Mouse (Mus musculus): ENCODE measurements around the gene Schip1.

Gene Schip1

DNA sequence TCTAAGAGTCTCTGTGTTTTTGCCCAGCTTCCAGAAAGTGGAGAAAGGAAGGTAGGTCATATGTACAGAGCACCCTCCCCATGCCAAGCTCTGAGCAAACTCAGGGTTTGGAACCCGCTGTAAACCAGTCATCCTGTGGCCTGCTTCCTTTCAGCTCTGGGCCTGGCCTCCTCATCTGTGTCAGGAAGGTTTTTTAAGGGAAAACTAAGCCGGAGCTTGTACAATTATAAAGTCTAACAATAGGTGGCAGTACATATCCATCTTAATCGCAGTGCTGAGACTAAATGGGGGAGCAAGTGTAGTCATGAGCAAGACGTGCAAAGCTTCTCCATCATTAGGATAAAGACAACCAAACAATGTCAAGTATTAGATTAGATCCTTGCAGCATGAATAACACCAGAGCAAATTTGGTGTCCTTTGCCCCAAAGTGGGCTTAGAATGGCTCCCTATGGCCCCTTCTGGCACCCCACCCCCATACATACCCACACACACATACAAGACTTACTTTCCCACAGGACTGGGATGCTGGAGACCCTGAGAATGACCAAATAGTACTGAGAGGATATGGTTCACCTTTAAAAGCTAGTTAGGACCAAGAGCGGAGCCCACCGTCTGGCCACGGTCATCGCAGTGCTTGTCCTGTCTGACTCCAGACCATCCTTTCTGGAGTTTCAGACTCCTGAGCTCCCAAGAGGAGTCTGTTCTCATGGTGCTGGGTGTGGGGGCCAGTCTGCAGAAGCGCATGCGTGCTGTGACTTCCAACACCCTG, 550.6 kb downstream of the Schip1 start:
- peak; percentile 50 for DNase-seq (ENCODE audit: low read depth, low spot score)

DNA sequence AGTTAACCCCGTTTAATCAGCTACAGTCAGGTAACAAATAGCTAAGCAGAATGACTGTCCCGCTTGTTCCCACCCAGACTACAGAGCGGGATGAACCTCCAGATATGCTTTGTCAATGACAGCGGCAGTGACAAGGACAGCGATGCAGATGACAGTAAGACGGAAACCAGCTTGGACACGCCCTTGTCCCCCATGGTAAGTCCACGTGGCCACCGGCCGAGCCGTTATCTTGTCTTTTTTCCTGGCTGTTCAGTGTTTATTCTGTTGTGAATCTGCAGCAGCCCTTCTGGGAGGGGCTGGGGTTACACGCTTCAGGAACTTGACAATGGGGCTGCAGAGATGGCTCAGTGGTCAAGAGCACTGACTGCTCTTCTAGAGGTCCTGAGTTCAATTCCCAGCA, 551.8 kb downstream of the Schip1 start:
- no peak for DNase-seq (ENCODE audit: low read depth, low spot score)

DNA sequence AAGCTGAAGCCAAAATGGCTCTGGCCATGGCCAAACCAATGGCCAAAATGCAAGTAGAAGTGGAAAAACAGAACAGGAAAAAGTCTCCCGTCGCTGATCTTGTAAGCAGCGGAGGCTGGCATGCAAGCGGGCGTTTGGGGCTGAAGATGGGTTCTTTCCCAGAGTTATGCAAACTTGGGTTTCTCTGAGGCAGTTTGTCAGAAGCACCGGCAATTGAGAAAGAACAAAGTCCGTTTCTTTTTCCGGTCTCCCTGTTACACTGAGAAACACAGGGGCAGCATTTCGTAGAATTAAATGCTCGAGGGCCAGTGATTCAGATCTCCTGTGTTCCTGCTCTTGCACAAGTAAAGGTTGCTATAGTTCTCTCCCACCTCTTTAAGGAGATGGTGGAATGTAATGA, 553.1 kb downstream of the Schip1 start:
- DNase-seq (ENCODE audit: low read depth, low spot score), result no peak

DNA sequence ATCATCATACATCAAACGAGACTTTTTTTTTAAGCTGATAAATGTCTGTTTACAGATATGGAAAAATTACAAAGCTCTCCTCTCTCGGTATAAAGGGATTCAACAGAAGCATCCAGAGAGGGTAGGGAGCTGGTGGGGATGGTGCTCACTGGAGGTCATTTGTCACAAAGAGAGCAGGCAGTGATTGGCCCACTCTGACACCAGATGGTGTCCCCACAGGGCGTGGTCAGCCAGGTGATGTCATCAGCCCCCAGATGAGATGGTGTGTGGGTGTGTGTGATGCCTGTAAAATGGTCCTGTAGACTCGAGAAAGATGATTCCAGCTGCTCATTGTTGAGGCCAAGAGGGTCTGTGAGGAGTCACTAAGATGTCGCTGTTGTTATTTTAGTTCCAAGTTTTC, 554.5 kb downstream of the Schip1 start:
- no peak for DNase-seq (ENCODE audit: low read depth, low spot score)

DNA sequence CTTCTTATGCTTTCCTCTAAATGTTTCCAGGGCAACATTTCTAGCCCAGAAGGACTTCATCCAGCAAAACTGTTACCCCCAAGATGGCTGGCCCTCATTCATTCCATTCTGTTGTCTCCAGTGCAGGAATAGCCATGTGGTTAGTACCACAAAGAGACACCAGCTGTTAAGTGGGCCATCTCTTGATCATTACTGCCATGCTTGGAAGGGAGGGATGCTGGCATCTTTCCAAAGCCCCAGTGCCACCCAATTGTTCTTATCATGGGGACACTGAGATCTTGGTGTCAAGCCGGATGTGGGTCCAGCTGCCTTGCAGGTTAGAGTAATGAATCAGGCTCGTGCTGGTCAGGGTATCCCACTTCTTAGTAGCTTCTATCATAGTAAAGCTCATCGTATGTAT, 557.4 kb downstream of the Schip1 start:
- DNase-seq (ENCODE audit: low read depth, low spot score), result no peak

DNA sequence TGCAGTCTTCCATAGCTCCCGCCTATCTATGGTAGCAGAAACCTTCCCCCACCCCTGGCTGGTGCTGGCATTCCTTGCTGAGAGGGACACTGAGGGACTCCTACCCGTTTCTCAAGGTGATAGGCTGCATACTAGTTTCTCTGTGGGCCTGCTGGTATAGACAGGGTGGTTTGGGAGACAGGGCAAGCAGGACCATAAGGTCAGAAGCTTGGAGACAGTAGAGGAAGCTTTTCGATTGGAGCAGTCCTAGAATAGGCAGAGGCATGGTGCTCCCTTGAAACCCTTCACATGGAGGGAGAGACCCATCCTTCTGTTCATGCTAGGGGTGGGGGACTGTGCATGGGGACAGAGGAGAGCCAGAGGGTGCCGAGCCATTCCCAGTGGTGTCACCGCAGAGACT, 558.4 kb downstream of the Schip1 start:
- DNase-seq (ENCODE audit: low read depth, low spot score), result no peak

DNA sequence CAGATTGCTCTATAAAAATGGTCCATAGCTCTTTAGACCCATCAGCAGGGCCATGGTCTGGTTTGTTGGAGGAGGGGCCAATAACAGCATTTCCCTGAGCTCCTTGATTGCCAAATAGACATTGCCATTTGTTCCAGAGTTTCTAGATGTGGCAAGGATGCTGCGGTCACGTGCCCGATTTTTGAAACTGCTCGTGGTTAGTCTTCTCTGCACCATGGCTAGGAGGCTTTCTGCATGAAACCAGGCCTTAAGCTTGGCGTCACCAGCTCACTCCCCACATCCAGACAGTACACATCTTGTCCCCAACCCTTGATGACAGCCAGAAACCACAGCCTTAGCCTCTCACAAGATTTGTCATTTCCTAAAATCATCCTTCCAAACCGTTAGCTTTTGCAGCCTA, 559.9 kb downstream of the Schip1 start:
- DNase-seq (ENCODE audit: low read depth, low spot score), result no peak

DNA sequence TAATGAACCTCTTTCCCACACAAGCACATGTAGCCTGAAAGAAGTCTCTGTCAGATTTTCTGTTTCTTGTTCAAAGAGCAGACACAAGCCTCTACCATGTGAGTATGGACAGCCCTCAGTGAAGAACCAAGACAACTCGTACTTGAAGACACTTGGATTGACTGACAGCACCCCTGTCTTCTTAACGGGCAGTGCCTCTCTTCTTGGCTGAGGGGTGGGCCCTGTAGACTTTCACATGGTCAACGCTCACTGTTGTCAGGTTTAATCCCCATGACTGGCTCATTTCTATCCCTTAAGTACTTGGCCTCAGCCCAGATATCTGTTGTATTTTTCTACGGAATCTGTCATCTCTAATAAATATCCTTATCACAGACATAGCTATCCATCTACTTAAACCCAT, 565.7 kb downstream of the Schip1 start:
- DNase-seq (ENCODE audit: low read depth, low spot score), result no peak

DNA sequence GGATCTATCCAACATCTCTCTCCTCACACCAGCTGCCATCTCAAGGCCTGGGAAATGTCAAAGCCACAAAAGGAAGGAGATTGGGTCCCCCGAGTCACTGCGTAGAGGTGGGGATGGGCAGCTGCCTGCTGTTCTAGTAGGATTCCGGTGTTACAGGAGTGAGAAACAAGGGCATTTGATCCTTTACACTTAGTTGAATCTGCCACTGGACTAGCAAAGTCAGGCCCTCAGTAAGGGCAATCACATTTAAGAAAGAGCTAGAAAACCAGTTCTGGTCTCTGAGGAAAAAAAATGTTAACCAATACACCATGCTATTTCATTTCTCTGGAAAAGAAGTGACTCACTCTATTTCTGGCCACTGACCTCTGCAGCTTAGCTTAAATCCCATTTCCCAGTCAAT, 566.2 kb downstream of the Schip1 start:
- no peak for DNase-seq (ENCODE audit: low read depth, low spot score)

DNA sequence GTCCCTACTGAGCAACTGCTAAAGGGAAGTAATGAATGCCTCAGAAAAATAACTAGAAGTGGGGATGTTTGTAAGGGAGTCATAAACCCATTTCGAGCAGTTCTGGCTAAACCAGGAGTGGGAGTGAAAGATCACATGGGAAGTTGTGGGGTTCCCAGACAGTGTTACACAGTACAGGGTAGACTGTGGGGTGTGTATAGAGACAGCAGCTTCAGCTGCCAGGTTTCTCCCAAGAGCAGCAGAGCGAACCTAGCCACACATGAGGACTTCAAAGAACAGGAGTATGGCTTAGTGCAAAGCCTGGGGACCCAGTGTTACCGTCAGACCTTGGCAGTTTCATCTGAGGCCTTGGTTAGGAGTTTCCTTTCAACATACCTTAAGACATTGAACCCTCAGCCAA, 568.1 kb downstream of the Schip1 start:
- no peak for DNase-seq (ENCODE audit: low read depth, low spot score)

DNA sequence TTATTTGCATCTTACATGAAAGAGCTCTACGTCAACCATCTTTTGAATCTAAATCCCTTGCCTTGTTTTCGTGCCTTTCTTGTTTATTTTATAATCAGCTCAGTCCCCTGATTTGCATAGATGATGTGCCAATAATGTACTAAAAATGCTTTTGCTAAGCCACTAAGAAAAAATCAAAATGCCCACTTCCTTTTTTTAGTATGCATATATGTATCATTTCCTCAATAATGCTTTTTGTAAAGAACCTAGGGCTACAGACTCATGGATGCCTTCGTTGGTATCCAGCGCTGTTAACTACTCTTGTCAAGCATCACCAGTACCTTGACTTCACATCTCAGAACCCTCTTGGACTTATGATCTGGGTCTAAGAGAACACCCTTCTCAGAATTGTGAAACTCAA, 569.0 kb downstream of the Schip1 start:
- no peak for DNase-seq (ENCODE audit: low read depth, low spot score)

DNA sequence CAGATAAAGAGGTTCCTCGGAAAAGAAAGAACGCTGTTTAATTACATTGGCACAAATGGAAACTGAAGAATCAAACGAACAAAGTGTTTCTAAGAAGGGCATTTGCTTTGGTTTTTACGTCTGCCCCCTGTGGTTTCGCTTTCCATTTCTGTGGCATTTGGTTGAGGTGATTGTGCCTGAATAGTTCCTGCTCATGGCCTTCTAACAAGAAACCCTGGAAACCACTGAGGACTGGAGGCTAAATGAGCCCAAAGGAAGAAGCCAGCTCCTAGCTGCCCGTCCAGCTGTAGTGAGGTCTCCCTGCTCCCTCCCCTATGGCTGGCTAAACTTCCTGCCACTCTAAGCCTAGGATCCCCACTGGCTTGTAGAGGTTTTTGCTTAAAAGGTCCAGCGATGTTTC, 573.4 kb downstream of the Schip1 start:
- DNase-seq (ENCODE audit: low read depth, low spot score), result peak; percentile 43

DNA sequence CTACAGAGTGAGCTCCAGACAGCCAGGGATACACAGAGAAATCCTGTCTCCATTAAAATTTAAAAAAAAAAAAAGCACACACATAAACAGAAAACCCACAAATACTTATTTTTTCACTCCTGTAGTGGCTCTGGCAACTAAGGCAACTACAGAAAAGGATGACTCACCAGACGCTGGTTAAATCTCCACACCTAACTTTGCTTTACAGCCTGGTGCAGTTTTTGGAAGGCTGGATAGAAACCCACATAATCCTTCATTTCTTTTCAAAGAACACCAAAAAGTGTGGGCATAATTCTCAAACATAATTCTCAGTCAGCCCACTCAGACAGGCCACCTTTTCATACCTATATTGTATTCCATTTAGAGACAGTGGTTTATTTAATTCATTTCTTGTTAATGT, 574.1 kb downstream of the Schip1 start:
- no peak for DNase-seq (ENCODE audit: low read depth, low spot score)

DNA sequence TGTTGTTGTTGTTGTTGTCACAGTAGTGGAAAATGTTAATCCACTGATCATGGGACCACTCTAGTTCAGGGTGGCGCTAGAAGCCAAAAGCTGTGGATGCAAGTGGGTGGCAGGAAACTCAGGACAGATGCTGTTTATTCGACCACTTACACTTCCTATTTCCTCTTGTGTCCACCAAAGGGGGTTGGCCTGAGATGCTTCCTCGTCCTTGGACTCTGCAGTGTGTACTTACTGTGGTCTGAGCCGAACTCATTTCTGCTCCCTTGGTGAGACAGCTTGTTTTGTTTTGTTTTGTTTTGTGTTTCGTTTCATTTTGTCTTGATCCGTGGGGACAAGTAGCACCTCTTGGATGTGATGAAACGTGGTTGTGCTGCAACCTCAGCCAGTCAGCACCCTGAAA, 578.3 kb downstream of the Schip1 start:
- no peak for DNase-seq (ENCODE audit: low read depth, low spot score)

DNA sequence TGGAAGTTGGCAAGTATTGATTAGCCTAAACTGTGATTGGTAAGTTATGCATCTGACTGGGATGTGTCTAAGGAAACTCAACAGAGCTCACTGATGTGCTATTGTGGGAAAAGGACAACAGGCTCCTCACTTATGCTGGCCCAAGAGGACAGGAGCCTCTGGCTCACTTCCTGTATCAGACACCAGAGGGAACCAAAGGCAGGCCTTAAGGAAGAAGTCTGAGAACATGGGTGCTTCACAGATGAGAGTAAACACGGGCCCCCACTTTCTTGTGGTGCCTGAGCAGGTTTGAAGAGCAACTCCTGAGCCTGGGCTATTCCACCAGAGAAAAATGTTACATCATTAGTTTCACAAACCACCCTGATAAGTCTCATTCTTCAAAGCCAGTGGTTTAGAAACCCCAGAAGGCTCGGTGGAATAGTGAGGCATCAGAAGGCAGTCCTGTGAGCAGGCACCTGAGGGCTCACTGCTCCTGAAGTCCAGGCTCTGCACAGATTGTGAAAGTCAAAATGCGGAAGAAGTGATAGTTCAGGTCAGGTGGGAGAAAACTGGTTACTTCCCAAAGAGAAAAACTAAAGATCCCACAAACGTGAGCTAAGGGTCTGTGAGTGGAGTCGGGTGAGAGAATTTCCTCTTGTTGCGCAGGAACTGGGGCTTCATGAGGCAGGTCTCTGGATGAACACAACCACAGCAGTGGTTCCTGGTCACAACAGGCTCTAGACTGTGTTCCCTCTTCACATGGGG, 582.0 kb downstream of the Schip1 start:
- DNase-seq (ENCODE audit: low read depth, low spot score), result peak; percentile 41

DNA sequence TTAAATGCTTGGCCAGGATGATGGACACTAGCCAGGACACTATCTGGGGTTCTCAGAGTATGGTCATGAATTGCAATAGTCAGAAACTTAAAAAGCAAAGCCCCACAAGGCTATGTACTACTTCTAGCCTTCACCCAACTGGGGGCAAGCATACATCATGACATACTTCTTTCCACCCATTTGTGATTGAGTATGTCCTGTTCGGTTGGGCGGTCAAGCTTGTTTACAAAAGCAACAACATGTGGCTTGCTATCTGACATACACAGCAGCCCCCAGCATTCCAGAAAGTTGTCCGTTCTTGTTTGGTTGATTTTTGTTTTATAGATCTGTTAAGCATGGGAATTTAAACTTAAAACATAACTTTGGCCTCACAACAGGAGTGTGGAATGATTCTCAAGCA, 582.7 kb downstream of the Schip1 start:
- no peak for DNase-seq (ENCODE audit: low read depth, low spot score)

DNA sequence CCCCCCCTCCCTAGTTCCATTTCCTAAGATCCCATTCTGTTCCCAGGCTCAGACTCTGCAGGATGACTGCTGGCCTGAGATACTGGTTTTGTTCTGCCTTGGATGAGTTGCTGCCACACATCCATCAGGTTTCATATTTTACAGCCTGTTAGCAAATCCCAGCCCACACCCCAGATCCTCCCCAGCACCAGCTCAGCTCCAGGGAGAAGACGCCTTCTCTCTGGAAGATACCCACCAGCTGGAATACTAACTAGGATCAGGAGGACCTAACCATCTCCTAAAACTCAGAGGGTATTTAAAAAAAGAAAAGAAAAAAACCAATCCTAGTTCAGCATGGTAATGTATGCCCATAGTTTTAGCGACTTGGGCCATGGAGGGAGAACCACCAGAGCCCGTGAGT, 585.6 kb downstream of the Schip1 start:
- DNase-seq (ENCODE audit: low read depth, low spot score), result no peak

DNA sequence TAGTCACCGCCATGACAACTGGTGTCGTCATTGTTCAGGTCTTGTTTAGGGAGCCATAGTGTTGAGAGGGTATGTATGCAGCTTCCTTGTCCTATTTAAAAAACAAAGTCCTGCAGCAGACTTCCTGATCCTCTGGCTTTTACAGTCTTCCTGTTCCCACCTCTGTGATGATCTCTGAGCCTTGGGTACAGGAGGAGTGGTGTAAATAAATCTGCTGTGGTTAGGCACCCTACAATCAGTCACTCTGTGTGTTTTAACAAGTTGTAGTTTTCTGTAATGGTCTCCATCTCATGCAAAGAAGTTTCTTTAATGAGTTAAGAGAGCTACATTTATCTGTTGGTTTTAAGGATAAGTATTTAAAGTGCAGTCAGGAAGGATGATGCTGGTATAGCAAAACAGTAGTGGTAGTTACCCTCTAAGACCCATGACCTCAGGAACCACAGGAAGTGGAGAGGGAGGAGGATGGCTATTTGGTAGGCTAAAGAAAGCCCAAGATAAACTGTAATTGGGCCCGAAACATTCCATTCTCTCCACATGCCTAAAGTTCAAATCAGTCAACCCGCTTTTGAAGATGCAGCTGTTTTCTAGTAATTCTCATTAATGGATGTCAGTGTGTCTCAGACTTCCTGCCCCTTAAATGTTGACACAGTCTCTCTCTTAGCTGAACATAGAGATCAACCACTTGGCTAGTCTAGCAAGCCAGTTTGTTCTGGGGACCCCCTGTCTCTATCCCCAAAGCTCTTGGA, 592.2 kb downstream of the Schip1 start:
- no peak for DNase-seq (ENCODE audit: low read depth, low spot score)

DNA sequence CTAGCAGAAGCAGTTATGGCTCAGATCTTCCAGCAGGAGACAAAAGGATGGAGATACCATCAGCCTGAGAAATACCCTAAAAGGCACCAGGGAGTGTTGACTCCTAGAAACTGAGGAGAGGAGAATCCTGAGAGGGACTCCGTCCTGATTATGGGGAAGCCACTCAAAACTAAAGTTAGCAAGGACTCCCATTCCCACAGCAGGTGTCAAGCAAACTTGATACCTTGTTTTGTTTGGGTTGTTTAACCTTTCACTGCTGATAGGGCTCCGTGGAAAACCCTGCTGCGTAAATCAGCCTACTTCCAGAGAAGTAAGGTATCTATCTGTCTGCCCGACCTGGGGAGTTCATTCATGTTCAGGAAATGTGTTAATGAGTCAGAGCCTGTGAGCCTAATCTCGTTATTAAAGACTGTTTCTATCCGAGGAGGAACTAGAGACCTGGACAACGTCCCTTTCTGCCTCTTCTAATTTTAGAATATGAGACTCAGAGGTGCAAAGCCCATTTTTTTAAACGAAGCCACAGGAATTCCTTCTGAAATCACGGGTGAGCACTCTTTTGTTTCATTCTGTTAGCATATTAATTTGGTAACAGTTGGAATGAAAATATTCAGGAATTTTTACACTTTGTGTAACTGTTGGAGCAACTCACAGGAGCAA, 593.1 kb downstream of the Schip1 start:
- DNase-seq (ENCODE audit: low read depth, low spot score), result no peak

DNA sequence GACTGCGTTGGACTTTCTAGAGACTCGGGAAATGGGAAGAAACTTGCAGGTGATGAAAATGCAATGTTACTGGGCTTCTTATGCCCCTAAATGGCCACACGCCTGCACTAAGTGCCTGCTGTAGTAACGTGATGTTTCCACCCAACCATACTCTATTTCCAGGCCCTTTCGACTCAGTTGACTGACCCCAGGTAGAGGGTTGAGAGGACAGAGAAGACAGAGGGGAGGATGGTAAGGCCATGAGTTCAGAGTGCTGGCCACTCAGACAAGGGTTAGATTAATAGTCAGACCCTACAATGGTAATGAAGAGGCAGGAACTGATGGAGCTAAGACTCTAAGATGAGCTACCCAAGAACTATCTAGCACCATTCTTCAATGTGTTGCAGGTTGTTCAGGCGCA, 595.4 kb downstream of the Schip1 start:
- DNase-seq (ENCODE audit: low read depth, low spot score), result no peak

DNA sequence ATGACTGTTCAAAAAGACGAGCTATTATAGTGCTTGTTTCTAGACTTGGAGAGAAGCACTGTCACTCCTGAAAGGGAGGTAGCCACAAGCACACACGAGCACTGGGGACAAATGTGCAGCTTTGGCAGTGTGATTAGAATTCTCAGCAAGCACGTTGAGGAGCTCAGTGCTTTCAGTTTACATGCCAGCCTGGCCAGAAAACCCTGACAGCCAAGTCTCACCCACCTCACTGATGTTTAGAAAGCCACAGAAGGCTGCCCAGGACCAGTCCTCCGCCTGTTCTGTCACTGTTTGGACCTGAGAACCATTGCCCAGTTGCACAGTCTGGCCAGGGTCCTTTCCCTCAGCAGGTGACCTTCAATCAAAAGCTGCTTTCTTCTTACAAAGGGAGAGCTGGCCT, 595.9 kb downstream of the Schip1 start:
- DNase-seq (ENCODE audit: low read depth, low spot score), result no peak

DNA sequence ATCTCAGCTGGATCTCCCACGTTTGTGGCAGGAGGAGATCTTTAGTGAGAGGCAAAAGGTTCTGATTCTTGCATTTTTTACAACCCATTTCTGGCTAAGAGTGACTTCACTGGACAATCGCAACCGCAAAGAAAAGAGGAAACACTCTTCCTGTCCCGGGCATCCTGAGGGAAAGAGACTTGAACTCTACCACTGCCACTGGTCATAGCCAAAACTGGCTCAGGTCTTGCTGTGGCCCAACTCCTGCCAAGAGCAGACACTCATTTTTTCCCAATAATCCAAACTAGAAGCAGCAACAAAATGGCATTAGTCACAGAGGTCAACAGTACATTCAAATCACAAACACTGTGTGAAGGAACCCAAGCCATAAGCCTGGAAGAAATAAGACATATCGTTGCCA, 597.8 kb downstream of the Schip1 start:
- no peak for DNase-seq (ENCODE audit: low read depth, low spot score)

All from CD4-positive helper T cell, adult 2 months (primary cell).